ENCODE assay signal across 8 mouse cellular contexts in the genomic region with DNA sequence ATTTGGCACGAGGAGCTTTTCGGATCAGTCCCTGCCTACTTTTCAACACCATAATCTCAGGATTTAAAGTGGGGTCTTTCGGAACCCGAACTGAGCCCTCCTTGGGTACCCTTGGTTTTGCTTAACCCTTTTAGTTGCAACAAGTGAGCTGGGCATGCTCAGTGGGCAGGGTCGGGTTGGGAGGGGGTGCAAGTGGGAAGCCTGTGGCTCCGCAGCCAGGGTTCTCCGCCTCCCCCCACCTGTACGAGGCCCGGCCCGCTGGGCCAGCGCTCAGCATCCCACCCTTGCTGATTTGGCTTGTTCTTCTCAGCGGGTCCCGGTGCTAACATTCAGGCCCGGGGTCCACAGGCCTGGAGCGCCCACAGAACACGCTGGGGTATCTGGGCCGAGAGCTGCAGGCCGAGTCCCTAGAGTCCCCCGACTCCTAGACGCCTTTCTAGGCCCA. TPM values are rescaled to one million over a fixed set of nuclear protein-coding genes. Genes with fewer than 3 reads are reported as not detected.
DNase-seq lines count a peak whose midpoint lies in the region; ATAC-seq lines count a peak whose summit lies in the region.

A gene (plus strand): TSS at position 161 of the 445 bp plus-strand sequence.

- H3K4me2 ChIP-seq in heart, embryonic 11.5 days = peak within 1 kb of the TSS; percentile 82
- peak within 1 kb of the TSS; percentile 81 for H3K4me2 ChIP-seq in midbrain, embryonic 12.5 days (replicated peaks)

- H3K27ac ChIP-seq in heart, embryonic 11.5 days (ENCODE audit: low read depth, low read length) = peak within 1 kb of the TSS; percentile 42
- H3K27ac ChIP-seq in midbrain, embryonic 12.5 days (replicated peaks) = 0 out of 2 replicates have a peak within 1 kb of the TSS, but pooled peaks have one; percentile 1

- H3K27me3 ChIP-seq in heart, embryonic 11.5 days (ENCODE audit: control insufficient read depth, insufficient read depth, low read length) = no peaks in the 10 kb centered on the region
- peaks cover 37% of the 10 kb centered on the region for H3K27me3 ChIP-seq in midbrain, embryonic 12.5 days

- peak; percentile 49 for ATAC-seq in heart, embryonic 11.5 days (replicated peaks; ENCODE audit: insufficient number of reproducible peaks, low FRiP score, low TSS enrichment)
- peak; percentile 74; the same call in 1 of the 2 replicates for ATAC-seq in midbrain, embryonic 12.5 days (ENCODE audit: low FRiP score, low read depth)

- peak within 1 kb of the TSS; percentile 79 for H3K4me3 ChIP-seq in heart, embryonic 11.5 days (ENCODE audit: low read depth, low read length)
- peak within 1 kb of the TSS; percentile 67 for H3K4me3 ChIP-seq in midbrain, embryonic 12.5 days

- peak within 1 kb of the TSS; percentile 95 for H3K9ac ChIP-seq in heart, embryonic 11.5 days (ENCODE audit: low read depth, low read length)
- H3K9ac ChIP-seq in midbrain, embryonic 12.5 days (replicated peaks) = peak within 1 kb of the TSS; percentile 72

- H3K9me3 ChIP-seq in heart, embryonic 11.5 days (replicated peaks; ENCODE audit: control insufficient read depth, low read length) = no peaks in the 10 kb centered on the region
- H3K9me3 ChIP-seq in midbrain, embryonic 12.5 days = no peaks in the 10 kb centered on the region

- no peak for DNase-seq in adrenal gland, adult 18-20 months (ENCODE audit: low spot score in 2 of 2)
- no peak for DNase-seq in adrenal gland, adult (ENCODE audit: inconsistent age in 2 of 2, low spot score in 1 of 2)
- DNase-seq in urinary bladder, postnatal 14 days (ENCODE audit: low spot score) = peak; percentile 12
- no peak for DNase-seq in urinary bladder, postnatal 10 days (ENCODE audit: low spot score)
- DNase-seq in layer of hippocampus, postnatal 14 days (ENCODE audit: low spot score in 2 of 2) = peak; percentile 37 to 64
- DNase-seq in embryo, embryonic 10 days (ENCODE audit: low spot score) = no peak

- H3K4me1 ChIP-seq in heart, embryonic 11.5 days (ENCODE audit: control insufficient read depth, insufficient read depth, low read length) = no peaks in the 10 kb centered on the region
- peaks cover 12% of the 10 kb centered on the region for H3K4me1 ChIP-seq in midbrain, embryonic 12.5 days

- no peaks in the 10 kb centered on the region for H3K36me3 ChIP-seq in heart, embryonic 11.5 days (ENCODE audit: control insufficient read depth, insufficient read depth, low read length)
- no peaks in the 10 kb centered on the region for H3K36me3 ChIP-seq in midbrain, embryonic 12.5 days

- WGBS in heart, embryonic 11.5 days (ENCODE audit: insufficient replicate concordance) = 6% methylated on average over 20 of the region's 20 CpGs
- WGBS in midbrain, embryonic 12.5 days = 6% methylated on average over 20 of the region's 20 CpGs

RNA-seq across cellular contexts. Expression of the gene that starts here (rescaled TPM):
- total RNA-seq in adrenal gland, adult 18-20 months (2021) = 100 to 1,000 TPM; 114 to 270 TPM
- polyA plus RNA-seq in heart, embryonic 11.5 days (2014; fragmentation: Nextera tagmentation; extraction: Ambion mirVana) = 16.9 and 17.3 TPM in 2 replicates
- 100 to 1,000 TPM; 125 to 144 TPM for total RNA-seq in layer of hippocampus, postnatal 14 days (2021)
- 11.4 TPM in 2 replicates for polyA plus RNA-seq in midbrain, embryonic 12.5 days (2016; fragmentation: Nextera tagmentation; extraction: Ambion mirVana)

Comparison
In these comparisons a context has a peak if more than half of its experiments do, and no peak if none do; other contexts are left out.
1. DNase-seq: peak in urinary bladder, postnatal 14 days (single experiment) and layer of hippocampus, postnatal 14 days (2 of 2); none in adrenal gland, adult 18-20 months (0 of 2), adrenal gland, adult (0 of 2), urinary bladder, postnatal 10 days (single experiment) and embryo, embryonic 10 days (single experiment).